Mouse (Mus musculus): Measurements from ENCODE around the gene Traf3ip3. TPM values are rescaled to one million over a fixed set of nuclear protein-coding genes. Genes with fewer than 3 reads are reported as not detected.

The Traf3ip3 gene
- polyA plus RNA-seq, 1 experiment from 2014 or later: 9.2 TPM

GRCm38 (mm10) chr1:193130839-193131238 is 70.7 kb downstream of the Traf3ip3 start:
- H3K27ac ChIP-seq (ENCODE audit: low read depth, low read length): no peak overlapping the region
- H3K9ac ChIP-seq (ENCODE audit: low read depth, low read length): no peak overlapping the region
- 73% methylated on average over 8 of the region's 8 CpGs for WGBS
- H3K36me3 ChIP-seq (ENCODE audit: control insufficient read depth, insufficient read depth, low read length): peaks cover 11% of the 10 kb centered on the region; the same call in 1 of the 2 replicates
- H3K9me3 ChIP-seq (ENCODE audit: control insufficient read depth, low read length): no peaks in the 10 kb centered on the region
- no peak overlapping the region; the same call in 1 of the 2 replicates for H3K4me3 ChIP-seq (ENCODE audit: low read depth, low read length)
- peaks cover 6% of the 10 kb centered on the region for H3K4me1 ChIP-seq (replicated peaks; ENCODE audit: control insufficient read depth, insufficient read depth, low read length)
- no peak for ATAC-seq (replicated peaks; ENCODE audit: low FRiP score)
- no peaks in the 10 kb centered on the region for H3K27me3 ChIP-seq (replicated peaks; ENCODE audit: control insufficient read depth, insufficient read depth, low read length)
- peak overlapping the region; percentile 69; the same call in 1 of the 2 replicates for H3K4me2 ChIP-seq
- no peak for DNase-seq (ENCODE audit: low spot score)

GRCm38 (mm10) chr1:193130456-193130825 is 71.1 kb downstream of the Traf3ip3 start:
- no peak overlapping the region for H3K27ac ChIP-seq (ENCODE audit: low read depth, low read length)
- ATAC-seq (replicated peaks; ENCODE audit: low FRiP score): peak; percentile 35
- H3K27me3 ChIP-seq (replicated peaks; ENCODE audit: control insufficient read depth, insufficient read depth, low read length): no peaks in the 10 kb centered on the region
- no peaks in the 10 kb centered on the region for H3K9me3 ChIP-seq (ENCODE audit: control insufficient read depth, low read length)
- peaks cover 6% of the 10 kb centered on the region for H3K4me1 ChIP-seq (replicated peaks; ENCODE audit: control insufficient read depth, insufficient read depth, low read length)
- peak overlapping the region; percentile 69 for H3K4me2 ChIP-seq
- DNase-seq (ENCODE audit: low spot score): no peak
- H3K9ac ChIP-seq (ENCODE audit: low read depth, low read length): peak overlapping the region; percentile 63
- H3K4me3 ChIP-seq (ENCODE audit: low read depth, low read length): peak overlapping the region; percentile 99
- 31% methylated on average over 11 of the region's 11 CpGs for WGBS
- peaks cover 11% of the 10 kb centered on the region; the same call in 1 of the 2 replicates for H3K36me3 ChIP-seq (ENCODE audit: control insufficient read depth, insufficient read depth, low read length)

DNA sequence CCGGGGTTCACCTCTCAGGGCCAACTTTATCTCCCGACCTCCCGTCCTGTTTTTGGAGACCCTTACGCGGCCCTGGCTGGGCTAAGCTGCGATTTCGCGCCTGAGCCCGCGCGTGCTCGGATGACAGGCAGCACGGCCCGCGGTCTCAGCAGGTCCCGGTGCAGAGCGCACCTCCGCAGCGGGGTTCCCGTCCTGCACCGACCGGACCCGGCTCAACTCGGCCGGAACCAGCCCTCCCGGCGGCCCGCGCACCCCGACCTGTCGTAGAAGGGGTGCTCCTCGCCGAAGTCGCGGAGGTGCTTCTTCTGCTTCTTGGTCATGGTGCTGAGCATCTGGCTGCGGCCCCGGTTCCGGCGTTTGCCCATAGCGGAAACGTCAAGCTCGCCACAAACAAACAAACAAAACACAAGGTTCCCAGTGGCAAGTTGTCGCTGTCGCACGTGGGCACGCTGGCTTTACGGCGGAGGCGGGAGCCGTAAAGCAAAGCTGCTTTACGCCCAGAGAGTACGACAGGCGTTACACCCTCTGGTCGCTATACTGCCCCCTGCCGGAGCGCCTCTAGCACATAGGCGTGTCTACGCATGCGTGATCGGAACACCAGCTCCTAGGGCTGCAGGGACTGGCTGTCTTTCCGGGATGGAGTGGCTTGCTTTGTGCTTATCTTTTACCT is 71.6 kb downstream of the Traf3ip3 start, which contains the start of gene Diexf:
TSS of gene Diexf (minus strand) at position 487 of the 670 bp plus-strand sequence.
- peaks cover 11% of the 10 kb centered on the region; the same call in 1 of the 2 replicates for H3K36me3 ChIP-seq (ENCODE audit: control insufficient read depth, insufficient read depth, low read length)
- H3K4me2 ChIP-seq: peak within 1 kb of the TSS; percentile 72
- H3K9me3 ChIP-seq (ENCODE audit: control insufficient read depth, low read length): no peaks in the 10 kb centered on the region
- H3K27me3 ChIP-seq (replicated peaks; ENCODE audit: control insufficient read depth, insufficient read depth, low read length): no peaks in the 10 kb centered on the region
- peak within 1 kb of the TSS; percentile 85 for H3K9ac ChIP-seq (ENCODE audit: low read depth, low read length)
- peaks cover 6% of the 10 kb centered on the region for H3K4me1 ChIP-seq (replicated peaks; ENCODE audit: control insufficient read depth, insufficient read depth, low read length)
- WGBS: under 1% methylated on average over 61 of the region's 61 CpGs
- H3K27ac ChIP-seq (ENCODE audit: low read depth, low read length): peak within 1 kb of the TSS; percentile 49
- H3K4me3 ChIP-seq (ENCODE audit: low read depth, low read length): peak within 1 kb of the TSS; percentile 99
- peak; percentile 96 for DNase-seq (ENCODE audit: low spot score)
- ATAC-seq (replicated peaks; ENCODE audit: low FRiP score): peak; percentile 92

DNA sequence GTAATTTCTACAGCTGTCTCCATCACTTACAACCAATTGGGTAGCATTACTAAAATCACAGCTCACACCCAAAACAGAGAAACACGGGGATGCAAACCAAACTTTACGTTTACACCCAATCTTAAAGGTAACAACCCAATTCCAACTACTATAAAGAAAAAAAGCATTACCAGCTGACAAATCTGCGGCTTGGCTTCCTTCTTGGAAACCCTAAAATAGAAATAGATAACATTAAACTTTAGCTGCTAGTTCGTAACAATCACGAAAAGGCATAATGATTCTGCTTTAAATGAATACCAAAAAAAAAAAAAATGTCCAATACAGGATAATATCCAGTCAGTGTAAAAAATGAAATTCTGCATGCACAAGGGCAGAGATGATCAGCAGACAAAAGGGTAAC is 72.2 kb downstream of the Traf3ip3 start:
- H3K27ac ChIP-seq (ENCODE audit: low read depth, low read length): no peak overlapping the region; the same call in 1 of the 2 replicates
- H3K27me3 ChIP-seq (replicated peaks; ENCODE audit: control insufficient read depth, insufficient read depth, low read length): no peaks in the 10 kb centered on the region
- H3K4me3 ChIP-seq (ENCODE audit: low read depth, low read length): peak overlapping the region; percentile 99
- WGBS: 17% methylated on average over 5 of the region's 5 CpGs
- DNase-seq (ENCODE audit: low spot score) (no peak), ATAC-seq (replicated peaks; ENCODE audit: low FRiP score) (no peak)
- H3K4me1 ChIP-seq (replicated peaks; ENCODE audit: control insufficient read depth, insufficient read depth, low read length): peaks cover 6% of the 10 kb centered on the region
- H3K36me3 ChIP-seq (ENCODE audit: control insufficient read depth, insufficient read depth, low read length): peaks cover 11% of the 10 kb centered on the region; the same call in 1 of the 2 replicates
- peak overlapping the region; percentile 85 for H3K9ac ChIP-seq (ENCODE audit: low read depth, low read length)
- H3K9me3 ChIP-seq (ENCODE audit: control insufficient read depth, low read length): no peaks in the 10 kb centered on the region
- peak overlapping the region; percentile 72 for H3K4me2 ChIP-seq

- ATAC-seq (replicated peaks; ENCODE audit: low FRiP score) (no peak), DNase-seq (ENCODE audit: low spot score) (no peak)
- Histone ChIP-seq H3K9me3 (ENCODE audit: control insufficient read depth, low read length) (no peaks in the 10 kb centered on the region), H3K9ac (ENCODE audit: low read depth, low read length) (no peak overlapping the region), H3K27me3 (replicated peaks; ENCODE audit: control insufficient read depth, insufficient read depth, low read length) (no peaks in the 10 kb centered on the region), H3K4me2 (no peak overlapping the region), H3K4me1 (replicated peaks; ENCODE audit: control insufficient read depth, insufficient read depth, low read length) (peaks cover 6% of the 10 kb centered on the region), H3K27ac (ENCODE audit: low read depth, low read length) (no peak overlapping the region), H3K36me3 (ENCODE audit: control insufficient read depth, insufficient read depth, low read length) (peaks cover 22% of the 10 kb centered on the region), H3K4me3 (ENCODE audit: low read depth, low read length) (no peak overlapping the region)
- 91% methylated on average over 6 of the region's 6 CpGs for WGBS
These were observed 73.4 kb downstream of the Traf3ip3 start for GRCm38 (mm10) chr1:193128055-193128454.

- 76% methylated on average over 4 of the region's 4 CpGs for WGBS
- H3K27me3 ChIP-seq (replicated peaks; ENCODE audit: control insufficient read depth, insufficient read depth, low read length): no peaks in the 10 kb centered on the region
These were observed 75.7 kb downstream of the Traf3ip3 start for GRCm38 (mm10) chr1:193125835-193126234.

More at GRCm38 (mm10) chr1:193125835-193126234, 75.7 kb downstream of the Traf3ip3 start:
- Histone ChIP-seq H3K4me1 (replicated peaks; ENCODE audit: control insufficient read depth, insufficient read depth, low read length) (peaks cover 6% of the 10 kb centered on the region), H3K9ac (ENCODE audit: low read depth, low read length) (no peak overlapping the region), H3K9me3 (ENCODE audit: control insufficient read depth, low read length) (no peaks in the 10 kb centered on the region), H3K36me3 (ENCODE audit: control insufficient read depth, insufficient read depth, low read length) (peaks cover 42% of the 10 kb centered on the region), H3K27ac (ENCODE audit: low read depth, low read length) (no peak overlapping the region), H3K4me3 (ENCODE audit: low read depth, low read length) (no peak overlapping the region), H3K4me2 (no peak overlapping the region)
- ATAC-seq (replicated peaks; ENCODE audit: low FRiP score) (no peak), DNase-seq (ENCODE audit: low spot score) (no peak)

Other genes starting within 250 kb of the Traf3ip3 start
- 2.3 TPM in 2 replicates for gene Syt14, start 165.9 kb downstream of the Traf3ip3 start, polyA plus RNA-seq (2014; fragmentation: Nextera tagmentation; extraction: Ambion mirVana)
- 9.3 and 10.7 TPM in 2 replicates for gene Diexf, start 71.4 kb downstream of the Traf3ip3 start, polyA plus RNA-seq (2014; fragmentation: Nextera tagmentation; extraction: Ambion mirVana)
- 4.1 and 5.2 TPM in 2 replicates for gene Irf6, start 48.6 kb downstream of the Traf3ip3 start, polyA plus RNA-seq (2014; fragmentation: Nextera tagmentation; extraction: Ambion mirVana)
- gene A130010J15Rik, start 33.7 kb downstream of the Traf3ip3 start, polyA plus RNA-seq (2014; fragmentation: Nextera tagmentation; extraction: Ambion mirVana): 11.1 and 12.8 TPM in 2 replicates
- 0.15 and 0.48 TPM in 2 replicates for gene Lamb3, start 6.0 kb upstream of the Traf3ip3 start, polyA plus RNA-seq (2014; fragmentation: Nextera tagmentation; extraction: Ambion mirVana)
- 1.1 and 1.8 TPM in 2 replicates for gene Hsd11b1, start 62.4 kb upstream of the Traf3ip3 start, polyA plus RNA-seq (2014; fragmentation: Nextera tagmentation; extraction: Ambion mirVana)
- 33.2 and 33.3 TPM in 2 replicates for gene G0s2, start 71.5 kb upstream of the Traf3ip3 start, polyA plus RNA-seq (2014; fragmentation: Nextera tagmentation; extraction: Ambion mirVana)
- gene Camk1g, start 168.6 kb upstream of the Traf3ip3 start, polyA plus RNA-seq (2014; fragmentation: Nextera tagmentation; extraction: Ambion mirVana): 3.3 TPM in 2 replicates

Measured in liver, embryonic 11.5 days (tissue).